Comparison of ENCODE assay signal across 8 mouse cellular contexts in the genomic region with DNA sequence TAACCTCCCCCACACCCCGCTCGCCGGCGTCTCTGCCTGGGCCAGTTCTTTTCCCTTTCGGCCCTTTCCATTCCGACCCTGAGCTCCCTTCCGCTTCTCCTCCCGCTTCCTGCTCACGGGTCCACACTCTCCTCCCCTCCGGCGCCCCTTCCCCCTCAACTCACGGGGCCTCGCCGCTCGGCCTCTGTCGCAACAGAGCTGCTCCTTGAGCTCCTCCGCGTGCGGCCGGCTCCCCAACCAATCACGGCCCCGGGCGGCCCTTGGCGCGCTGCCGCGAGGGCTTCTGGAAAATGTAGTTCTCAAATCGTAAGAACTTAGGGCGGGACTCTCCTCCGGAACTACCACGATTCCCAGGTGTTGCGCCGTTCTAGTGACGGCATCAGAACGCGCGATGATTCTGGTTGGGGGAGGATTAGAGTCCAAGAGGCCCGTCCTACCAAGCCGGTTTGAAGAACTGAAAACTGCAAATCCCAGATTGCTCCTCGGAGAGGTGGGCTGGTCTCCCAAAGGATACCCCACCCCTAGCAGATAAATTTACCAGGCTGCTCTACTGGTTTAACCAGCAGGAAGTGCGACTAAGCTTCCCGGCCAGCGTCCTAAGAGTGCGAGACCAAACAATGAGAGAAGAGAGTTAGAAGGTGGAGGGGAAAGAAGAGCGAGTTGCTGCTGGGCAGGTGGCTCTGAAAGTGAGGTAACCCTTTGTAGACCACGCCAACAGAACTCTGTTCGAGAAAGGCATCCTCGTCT. TPM values are rescaled to one million over a fixed set of nuclear protein-coding genes. Genes with fewer than 3 reads are reported as not detected.
DNase-seq lines count a peak whose midpoint lies in the region; ATAC-seq and TF ChIP-seq lines count a peak whose summit lies in the region.

A gene (minus strand): TSS at position 285 of the 747 bp plus-strand sequence.

- H3K4me1 ChIP-seq in heart, embryonic 12.5 days (replicated peaks): peaks cover 14% of the 10 kb centered on the region
- H3K4me1 ChIP-seq in kidney, postnatal 0 days (replicated peaks; ENCODE audit: insufficient read depth, low read length): peaks cover 7% of the 10 kb centered on the region; the same call in 1 of the 2 replicates
- peaks cover 9% of the 10 kb centered on the region for H3K4me1 ChIP-seq in liver, embryonic 11.5 days (replicated peaks; ENCODE audit: control insufficient read depth, insufficient read depth, low read length)
- H3K4me1 ChIP-seq in stomach, embryonic 14.5 days (ENCODE audit: control insufficient read depth, insufficient read depth, low read length): peaks cover 12% of the 10 kb centered on the region; the same call in 1 of the 2 replicates

- H3K9ac ChIP-seq in heart, embryonic 12.5 days: peak within 1 kb of the TSS; percentile 90
- peak within 1 kb of the TSS; percentile 71 for H3K9ac ChIP-seq in kidney, postnatal 0 days (ENCODE audit: low read depth, low read length)
- peak within 1 kb of the TSS; percentile 81 for H3K9ac ChIP-seq in liver, embryonic 11.5 days (ENCODE audit: low read depth, low read length)
- peak within 1 kb of the TSS; percentile 77 for H3K9ac ChIP-seq in stomach, embryonic 14.5 days (replicated peaks; ENCODE audit: low read depth, low read length)

- H3K9me3 ChIP-seq in heart, embryonic 12.5 days (replicated peaks): no peaks in the 10 kb centered on the region
- H3K9me3 ChIP-seq in kidney, postnatal 0 days (replicated peaks; ENCODE audit: low read length): no peaks in the 10 kb centered on the region
- no peaks in the 10 kb centered on the region for H3K9me3 ChIP-seq in liver, embryonic 11.5 days (ENCODE audit: control insufficient read depth, low read length)
- H3K9me3 ChIP-seq in stomach, embryonic 14.5 days (ENCODE audit: control insufficient read depth, low read depth, low read length): no peaks in the 10 kb centered on the region

- ATAC-seq in erythroid progenitor cell, adult 5-6 weeks (replicated peaks; ENCODE audit: low FRiP score, poor library complexity, severe bottlenecking): peak; percentile 97
- ATAC-seq in heart, embryonic 12.5 days (ENCODE audit: insufficient number of reproducible peaks, low FRiP score): peak; percentile 96
- peak; percentile 96 for ATAC-seq in kidney, postnatal 0 days (replicated peaks; ENCODE audit: low FRiP score, low read depth)
- peak; percentile 96 for ATAC-seq in liver, embryonic 11.5 days (replicated peaks; ENCODE audit: low FRiP score)
- ATAC-seq in stomach, embryonic 14.5 days (ENCODE audit: insufficient number of reproducible peaks, insufficient read depth, low FRiP score, low read depth): peak; percentile 98

- DNase-seq in CD4-positive helper T cell, adult 2 months (ENCODE audit: low read depth, low spot score): peak; percentile 99
- peak; percentile 100 for DNase-seq in brain, embryonic 18.5 days (ENCODE audit: low read depth, low spot score)
- DNase-seq in kidney, postnatal 0 days (ENCODE audit: low spot score): peak; percentile 100
- peak; percentile 99 for DNase-seq in liver, embryonic 11.5 days (ENCODE audit: low spot score)
- DNase-seq in naive thymus-derived CD4-positive, alpha-beta T cell, adult 2 months (ENCODE audit: low read depth): peak; percentile 99

- H3K4me2 ChIP-seq in heart, embryonic 12.5 days: peak within 1 kb of the TSS; percentile 92
- H3K4me2 ChIP-seq in kidney, postnatal 0 days (ENCODE audit: low read length): peak within 1 kb of the TSS; percentile 69
- peak within 1 kb of the TSS; percentile 77 for H3K4me2 ChIP-seq in liver, embryonic 11.5 days
- peak within 1 kb of the TSS; percentile 86 for H3K4me2 ChIP-seq in stomach, embryonic 14.5 days (replicated peaks; ENCODE audit: low read depth, low read length)

- no peak for TF ChIP-seq CTCF in kidney, postnatal 0 days (IDR thresholded peaks at IDR 0.05; ENCODE audit: low read depth)

- H3K36me3 ChIP-seq in heart, embryonic 12.5 days: peaks cover 33% of the 10 kb centered on the region
- H3K36me3 ChIP-seq in kidney, postnatal 0 days (ENCODE audit: insufficient read depth, low read length): peaks cover 17% of the 10 kb centered on the region
- H3K36me3 ChIP-seq in liver, embryonic 11.5 days (ENCODE audit: control insufficient read depth, insufficient read depth, low read length): peaks cover 19% of the 10 kb centered on the region
- H3K36me3 ChIP-seq in stomach, embryonic 14.5 days (ENCODE audit: control insufficient read depth, insufficient read depth, low read length): peaks cover 29% of the 10 kb centered on the region

- WGBS in heart, embryonic 12.5 days: 1% methylated on average over 48 of the region's 48 CpGs
- WGBS in kidney, postnatal 0 days: under 1% methylated on average over 48 of the region's 48 CpGs
- WGBS in liver, embryonic 11.5 days: under 1% methylated on average over 48 of the region's 48 CpGs
- under 1% methylated on average over 48 of the region's 48 CpGs for WGBS in stomach, embryonic 14.5 days

- H3K27ac ChIP-seq in heart, embryonic 12.5 days (ENCODE audit: poor library complexity, severe bottlenecking): peak within 1 kb of the TSS; percentile 76
- peak within 1 kb of the TSS; percentile 80 for H3K27ac ChIP-seq in kidney, postnatal 0 days
- H3K27ac ChIP-seq in liver, embryonic 11.5 days (ENCODE audit: low read depth, low read length): peak within 1 kb of the TSS; percentile 77
- H3K27ac ChIP-seq in stomach, embryonic 14.5 days (ENCODE audit: low read length): peak within 1 kb of the TSS; percentile 74

- no peaks in the 10 kb centered on the region for H3K27me3 ChIP-seq in heart, embryonic 12.5 days (replicated peaks)
- H3K27me3 ChIP-seq in kidney, postnatal 0 days (ENCODE audit: insufficient read depth, low read length): no peaks in the 10 kb centered on the region
- H3K27me3 ChIP-seq in liver, embryonic 11.5 days (replicated peaks; ENCODE audit: control insufficient read depth, insufficient read depth, low read length): no peaks in the 10 kb centered on the region
- no peaks in the 10 kb centered on the region for H3K27me3 ChIP-seq in stomach, embryonic 14.5 days (ENCODE audit: control insufficient read depth, insufficient read depth, low read length)

- peak within 1 kb of the TSS; percentile 84 for H3K4me3 ChIP-seq in heart, embryonic 12.5 days
- peak within 1 kb of the TSS; percentile 60 for H3K4me3 ChIP-seq in kidney, postnatal 0 days (replicated peaks; ENCODE audit: low read depth, low read length)
- H3K4me3 ChIP-seq in liver, embryonic 11.5 days (ENCODE audit: low read depth, low read length): peak within 1 kb of the TSS; percentile 72
- H3K4me3 ChIP-seq in stomach, embryonic 14.5 days (ENCODE audit: low read depth, low read length): peak within 1 kb of the TSS; percentile 78

RNA-seq across cellular contexts. Expression of the gene that starts here (rescaled TPM):
- total RNA-seq in erythroid progenitor cell, adult 5-6 weeks (2015; ENCODE audit: low replicate concordance): 14.7 and 18.0 TPM in 2 replicates
- 13.7 and 18.1 TPM in 2 replicates for total RNA-seq in erythroid progenitor cell, adult 5-6 weeks (2017; ENCODE audit: low replicate concordance)
- polyA plus RNA-seq in heart, embryonic 12.5 days (2016; fragmentation: Nextera tagmentation; extraction: Ambion mirVana): 79.0 and 80.6 TPM in 2 replicates
- polyA plus RNA-seq in kidney, postnatal 0 days (2015; fragmentation: Nextera tagmentation; extraction: Ambion mirVana): 74.4 and 79.6 TPM in 2 replicates
- 122 and 144 TPM in 2 replicates for polyA plus RNA-seq in liver, embryonic 11.5 days (2014; fragmentation: Nextera tagmentation; extraction: Ambion mirVana)
- polyA plus RNA-seq in stomach, embryonic 14.5 days (2014; fragmentation: Nextera tagmentation; extraction: Ambion mirVana): 79.5 and 89.2 TPM in 2 replicates

Comparison
In these comparisons a context has a peak if more than half of its experiments do, and no peak if none do; other contexts are left out.
1. Peak in every context shown above with its lines: DNase-seq, ATAC-seq, H3K4me3 ChIP-seq and H3K27ac ChIP-seq.